ENCODE assay signal across 22 mouse cellular contexts in genomic region chr2:132115936-132116335, GRCm38 (mm10).
"Had no signal": no experiment of that assay in that cellular context is flagged by ENCODE, and none has a peak within 500 bp of the region (broad histone marks: within the 10 kb centered on the region; RNA-seq: fewer than 3 reads in every experiment).

No protein-coding gene starts in this region.

- DNase-seq: gastrocnemius, postnatal 10 days; gastrocnemius, postnatal 25 days; heart, adult 18-20 months; heart, postnatal 10 days; heart, postnatal 4 days; kidney, adult 18-20 months; kidney, postnatal 10 days; liver; liver, embryonic 13.5 days had no signal

- H3K36me3 ChIP-seq: heart, embryonic 10.5 days; heart, embryonic 12.5 days; hindbrain, embryonic 10.5 days; hindbrain, embryonic 12.5 days; intestine, embryonic 15.5 days; limb, embryonic 10.5 days; limb, embryonic 12.5 days; liver, embryonic 13.5 days had no signal

- ATAC-seq: hindbrain, embryonic 16.5 days; intestine, embryonic 15.5 days; intestine, postnatal 0 days had no signal

- H3K9me3 ChIP-seq: heart, embryonic 10.5 days; heart, embryonic 12.5 days; hindbrain, embryonic 10.5 days; hindbrain, embryonic 12.5 days; intestine, embryonic 15.5 days; limb, embryonic 10.5 days; limb, embryonic 12.5 days; liver, embryonic 13.5 days had no signal

- H3K27ac ChIP-seq: heart, embryonic 10.5 days; hindbrain, embryonic 10.5 days; hindbrain, embryonic 12.5 days; hindbrain, embryonic 14.5 days; intestine, embryonic 15.5 days; layer of hippocampus, adult 2 months; left cerebral cortex, adult 2 months; limb, embryonic 10.5 days; limb, embryonic 12.5 days; liver, embryonic 13.5 days had no signal

- H3K4me2 ChIP-seq: heart, embryonic 12.5 days; hindbrain, embryonic 12.5 days; hindbrain, embryonic 14.5 days; intestine, embryonic 15.5 days; limb, embryonic 12.5 days; liver, embryonic 11.5 days; liver, embryonic 13.5 days had no signal

- H3K4me3 ChIP-seq: heart, embryonic 10.5 days; heart, embryonic 12.5 days; hindbrain, embryonic 10.5 days; hindbrain, embryonic 12.5 days; intestine, embryonic 15.5 days; layer of hippocampus, adult 2 months; left cerebral cortex, adult 2 months; limb, embryonic 10.5 days; limb, embryonic 12.5 days; liver, embryonic 13.5 days had no signal

- H3K4me1 ChIP-seq: heart, embryonic 10.5 days; hindbrain, embryonic 10.5 days; hindbrain, embryonic 12.5 days had no signal

- H3K27me3 ChIP-seq: heart, embryonic 12.5 days; hindbrain, embryonic 12.5 days; intestine, embryonic 15.5 days; limb, embryonic 12.5 days; liver, embryonic 13.5 days had no signal

- H3K9ac ChIP-seq: heart, embryonic 12.5 days; hindbrain, embryonic 12.5 days; hindbrain, embryonic 14.5 days; intestine, embryonic 15.5 days; limb, embryonic 12.5 days; liver, embryonic 13.5 days had no signal
